Mouse (Mus musculus): ENCODE data around the gene Dctpp1. TPM values are rescaled to one million over a fixed set of nuclear protein-coding genes. Genes with fewer than 3 reads are reported as not detected.

Gene Dctpp1
- polyA plus RNA-seq, 1 experiment from 2014 or later: 224 TPM

- Histone ChIP-seq H3K27ac (no peak overlapping the region), H3K9me3 (no peaks in the 10 kb centered on the region), H3K36me3 (peaks cover 35% of the 10 kb centered on the region), H3K4me2 (no peak overlapping the region), H3K4me1 (replicated peaks) (peaks cover 19% of the 10 kb centered on the region), H3K4me3 (replicated peaks) (no peak overlapping the region), H3K27me3 (no peaks in the 10 kb centered on the region), H3K9ac (replicated peaks) (no peak overlapping the region)
- no peak for ATAC-seq (ENCODE audit: insufficient number of reproducible peaks, insufficient read depth, low FRiP score, low TSS enrichment, low read depth)
- WGBS: 68% methylated on average over 4 of the region's 4 CpGs
Observed at GRCm38 (mm10) chr7:127228615-127229303, 31.8 kb downstream of the Dctpp1 start.

- Histone ChIP-seq H3K27ac (no peak overlapping the region), H3K9ac (replicated peaks) (no peak overlapping the region), H3K27me3 (no peaks in the 10 kb centered on the region), H3K4me1 (replicated peaks) (peaks cover 6% of the 10 kb centered on the region), H3K36me3 (peaks cover 28% of the 10 kb centered on the region), H3K9me3 (no peaks in the 10 kb centered on the region), H3K4me2 (no peak overlapping the region), H3K4me3 (replicated peaks) (no peak overlapping the region)
- ATAC-seq (ENCODE audit: insufficient number of reproducible peaks, insufficient read depth, low FRiP score, low TSS enrichment, low read depth): no peak
- 83% methylated on average over 11 of the region's 11 CpGs for WGBS
Observed at GRCm38 (mm10) chr7:127225147-127225995, 35.1 kb downstream of the Dctpp1 start.

GRCm38 (mm10) chr7:127224616-127225015, 35.9 kb downstream of the Dctpp1 start:
- WGBS: 89% methylated on average over 6 of the region's 6 CpGs
- no peaks in the 10 kb centered on the region for H3K9me3 ChIP-seq
- no peaks in the 10 kb centered on the region for H3K4me1 ChIP-seq (replicated peaks)
- peaks cover 21% of the 10 kb centered on the region for H3K36me3 ChIP-seq
- no peak overlapping the region for H3K27ac ChIP-seq
- H3K9ac ChIP-seq (replicated peaks): no peak overlapping the region
- H3K27me3 ChIP-seq: no peaks in the 10 kb centered on the region
- no peak for ATAC-seq (ENCODE audit: insufficient number of reproducible peaks, insufficient read depth, low FRiP score, low TSS enrichment, low read depth)
- no peak overlapping the region for H3K4me2 ChIP-seq
- H3K4me3 ChIP-seq (replicated peaks): no peak overlapping the region

- Histone ChIP-seq H3K4me2 (no peak overlapping the region), H3K27me3 (no peaks in the 10 kb centered on the region), H3K4me3 (replicated peaks) (no peak overlapping the region), H3K36me3 (peaks cover 13% of the 10 kb centered on the region; the same call in 1 of the 2 replicates), H3K27ac (no peak overlapping the region), H3K9ac (replicated peaks) (no peak overlapping the region), H3K9me3 (no peaks in the 10 kb centered on the region), H3K4me1 (replicated peaks) (no peaks in the 10 kb centered on the region)
- no peak for ATAC-seq (ENCODE audit: insufficient number of reproducible peaks, insufficient read depth, low FRiP score, low TSS enrichment, low read depth)
- WGBS: 84% methylated on average over 6 of the region's 6 CpGs
Observed at GRCm38 (mm10) chr7:127223515-127224478, 36.7 kb downstream of the Dctpp1 start.

GRCm38 (mm10) chr7:127223106-127223505, 37.4 kb downstream of the Dctpp1 start:
- Histone ChIP-seq H3K4me1 (replicated peaks) (no peaks in the 10 kb centered on the region), H3K9ac (replicated peaks) (no peak overlapping the region), H3K9me3 (no peaks in the 10 kb centered on the region), H3K27me3 (no peaks in the 10 kb centered on the region), H3K36me3 (peaks cover 9% of the 10 kb centered on the region; the same call in 1 of the 2 replicates), H3K4me2 (no peak overlapping the region), H3K4me3 (replicated peaks) (no peak overlapping the region), H3K27ac (no peak overlapping the region)
- ATAC-seq (ENCODE audit: insufficient number of reproducible peaks, insufficient read depth, low FRiP score, low TSS enrichment, low read depth): no peak
- WGBS: 92% methylated on average over 3 of the region's 3 CpGs

- Histone ChIP-seq H3K9me3 (no peaks in the 10 kb centered on the region), H3K4me1 (replicated peaks) (peaks cover 2% of the 10 kb centered on the region; the same call in 1 of the 2 replicates), H3K27ac (no peak overlapping the region), H3K36me3 (peaks cover 5% of the 10 kb centered on the region; the same call in 1 of the 2 replicates), H3K4me2 (no peak overlapping the region), H3K4me3 (replicated peaks) (no peak overlapping the region), H3K9ac (replicated peaks) (no peak overlapping the region), H3K27me3 (no peaks in the 10 kb centered on the region)
- no peak for ATAC-seq (ENCODE audit: insufficient number of reproducible peaks, insufficient read depth, low FRiP score, low TSS enrichment, low read depth)
- 86% methylated on average over 6 of the region's 6 CpGs for WGBS
Observed at GRCm38 (mm10) chr7:127220440-127220839, 40.1 kb downstream of the Dctpp1 start.

- ATAC-seq (ENCODE audit: insufficient number of reproducible peaks, insufficient read depth, low FRiP score, low TSS enrichment, low read depth): no peak
- no peak overlapping the region for H3K27ac ChIP-seq
- H3K27me3 ChIP-seq: peaks cover 10% of the 10 kb centered on the region; the same call in 1 of the 2 replicates
- H3K4me1 ChIP-seq (replicated peaks): peaks cover 20% of the 10 kb centered on the region
- no peak overlapping the region for H3K9ac ChIP-seq (replicated peaks)
- no peak overlapping the region for H3K4me2 ChIP-seq
- H3K9me3 ChIP-seq: no peaks in the 10 kb centered on the region
- WGBS: 89% methylated on average over 4 of the region's 4 CpGs
- H3K36me3 ChIP-seq: peaks cover 4% of the 10 kb centered on the region; the same call in 1 of the 2 replicates
- no peak overlapping the region for H3K4me3 ChIP-seq (replicated peaks)
Observed at GRCm38 (mm10) chr7:127218670-127219069, 41.8 kb downstream of the Dctpp1 start.

- peaks cover 2% of the 10 kb centered on the region; the same call in 1 of the 2 replicates for H3K36me3 ChIP-seq
- no peaks in the 10 kb centered on the region for H3K9me3 ChIP-seq
- WGBS: 77% methylated on average over 10 of the region's 10 CpGs
- H3K4me2 ChIP-seq: no peak overlapping the region
- H3K4me1 ChIP-seq (replicated peaks): peaks cover 20% of the 10 kb centered on the region
- peaks cover 16% of the 10 kb centered on the region; the same call in 1 of the 2 replicates for H3K27me3 ChIP-seq
- H3K9ac ChIP-seq (replicated peaks): no peak overlapping the region
- no peak overlapping the region for H3K4me3 ChIP-seq (replicated peaks)
- no peak for ATAC-seq (ENCODE audit: insufficient number of reproducible peaks, insufficient read depth, low FRiP score, low TSS enrichment, low read depth)
- no peak overlapping the region for H3K27ac ChIP-seq
Observed at GRCm38 (mm10) chr7:127217901-127218642, 42.4 kb downstream of the Dctpp1 start.

GRCm38 (mm10) chr7:127217475-127217874, 43.0 kb downstream of the Dctpp1 start:
- no peaks in the 10 kb centered on the region for H3K9me3 ChIP-seq
- H3K27ac ChIP-seq: no peak overlapping the region
- H3K4me3 ChIP-seq (replicated peaks): no peak overlapping the region
- H3K4me1 ChIP-seq (replicated peaks): peaks cover 20% of the 10 kb centered on the region
- no peak overlapping the region for H3K4me2 ChIP-seq
- WGBS: 88% methylated on average over 6 of the region's 6 CpGs
- H3K27me3 ChIP-seq: peaks cover 16% of the 10 kb centered on the region; the same call in 1 of the 2 replicates
- H3K36me3 ChIP-seq: no peaks in the 10 kb centered on the region
- no peak for ATAC-seq (ENCODE audit: insufficient number of reproducible peaks, insufficient read depth, low FRiP score, low TSS enrichment, low read depth)
- H3K9ac ChIP-seq (replicated peaks): no peak overlapping the region

GRCm38 (mm10) chr7:127216307-127216706, 44.2 kb downstream of the Dctpp1 start:
- no peak overlapping the region for H3K4me3 ChIP-seq (replicated peaks)
- H3K9me3 ChIP-seq: no peaks in the 10 kb centered on the region
- no peak overlapping the region for H3K27ac ChIP-seq
- peaks cover 20% of the 10 kb centered on the region for H3K4me1 ChIP-seq (replicated peaks)
- no peak overlapping the region for H3K4me2 ChIP-seq
- WGBS: 76% methylated on average over 5 of the region's 5 CpGs
- peaks cover 16% of the 10 kb centered on the region; the same call in 1 of the 2 replicates for H3K27me3 ChIP-seq
- no peak overlapping the region for H3K9ac ChIP-seq (replicated peaks)
- no peak for ATAC-seq (ENCODE audit: insufficient number of reproducible peaks, insufficient read depth, low FRiP score, low TSS enrichment, low read depth)
- no peaks in the 10 kb centered on the region for H3K36me3 ChIP-seq

Measured in limb, embryonic 12.5 days (tissue).